In the genomic region with DNA sequence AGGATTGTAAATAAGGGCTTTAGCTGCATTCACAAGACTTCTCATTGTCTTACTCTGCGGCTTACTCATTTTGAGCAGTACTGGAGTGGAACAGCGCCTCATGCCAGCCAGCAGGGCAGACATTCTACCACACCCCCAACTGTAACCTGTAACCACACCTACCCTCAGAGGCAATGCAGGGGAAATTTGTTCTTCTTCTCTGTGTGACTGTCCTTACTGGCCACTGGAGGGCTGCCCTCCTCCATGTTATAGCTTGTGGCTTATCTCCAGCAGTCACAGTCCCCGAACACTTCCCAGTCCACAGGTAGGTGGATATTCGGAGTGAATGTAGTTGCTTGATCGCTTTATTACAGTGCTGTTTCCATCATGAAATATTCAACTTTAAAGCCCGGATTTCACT, we compare ENCODE assay signal across 23 mouse cellular contexts. TPM values are rescaled to one million over a fixed set of nuclear protein-coding genes. Genes with fewer than 3 reads are reported as not detected.
A peak's percentile ranks its signal among the peaks of the same experiment; 100 is the strongest.
DNase-seq lines count a peak whose midpoint lies in the region; ATAC-seq and TF ChIP-seq lines count a peak whose summit lies in the region.
"Had no signal": no experiment of that assay in that cellular context is flagged by ENCODE, and none has a peak within 500 bp of the region (broad histone marks: within the 10 kb centered on the region; RNA-seq: fewer than 3 reads in every experiment).

No protein-coding gene starts in this region.

- no peak overlapping the region for H3K27ac ChIP-seq in forebrain, postnatal 0 days (ENCODE audit: low read depth, low read length)
- H3K27ac ChIP-seq in forebrain, embryonic 13.5 days = no peak overlapping the region
- no peak overlapping the region for H3K27ac ChIP-seq in kidney, embryonic 16.5 days (ENCODE audit: low read length)
- H3K27ac ChIP-seq in kidney, embryonic 15.5 days = no peak overlapping the region
- 0 out of 2 replicates have a peak overlapping the region, but pooled peaks have one; percentile 17 for H3K27ac ChIP-seq in midbrain, embryonic 16.5 days (ENCODE audit: low read length)
- H3K27ac ChIP-seq: heart, embryonic 10.5 days; hindbrain, embryonic 14.5 days; limb, embryonic 10.5 days; neural tube, embryonic 15.5 days; stomach, embryonic 15.5 days had no signal

- no peak overlapping the region for H3K9ac ChIP-seq in forebrain, postnatal 0 days
- no peak overlapping the region for H3K9ac ChIP-seq in forebrain, embryonic 13.5 days
- H3K9ac ChIP-seq in kidney, embryonic 16.5 days (replicated peaks; ENCODE audit: low read length) = no peak overlapping the region
- no peak overlapping the region for H3K9ac ChIP-seq in kidney, embryonic 15.5 days
- H3K9ac ChIP-seq in midbrain, embryonic 16.5 days (ENCODE audit: low read depth, low read length) = no peak overlapping the region
- H3K9ac ChIP-seq: hindbrain, embryonic 14.5 days; neural tube, embryonic 15.5 days; stomach, embryonic 15.5 days had no signal

- WGBS in forebrain, postnatal 0 days = 64% methylated on average over 6 of the region's 6 CpGs
- 78% methylated on average over 6 of the region's 6 CpGs for WGBS in forebrain, embryonic 13.5 days
- WGBS in kidney, embryonic 16.5 days = 63% methylated on average over 6 of the region's 6 CpGs
- WGBS in kidney, embryonic 15.5 days = 68% methylated on average over 6 of the region's 6 CpGs
- 65% methylated on average over 6 of the region's 6 CpGs for WGBS in midbrain, embryonic 16.5 days

- no peak overlapping the region for H3K4me3 ChIP-seq in forebrain, postnatal 0 days (ENCODE audit: low read depth, low read length)
- H3K4me3 ChIP-seq in forebrain, embryonic 13.5 days = no peak overlapping the region
- H3K4me3 ChIP-seq in kidney, embryonic 16.5 days (ENCODE audit: low read length) = no peak overlapping the region
- no peak overlapping the region for H3K4me3 ChIP-seq in kidney, embryonic 15.5 days (replicated peaks)
- H3K4me3 ChIP-seq in midbrain, embryonic 16.5 days (ENCODE audit: low read depth, low read length) = no peak overlapping the region
- H3K4me3 ChIP-seq: heart, embryonic 10.5 days; limb, embryonic 10.5 days; neural tube, embryonic 15.5 days; stomach, embryonic 15.5 days had no signal

- H3K9me3 ChIP-seq in forebrain, postnatal 0 days (ENCODE audit: low read length) = no peaks in the 10 kb centered on the region
- H3K9me3 ChIP-seq in forebrain, embryonic 13.5 days (replicated peaks) = no peaks in the 10 kb centered on the region
- no peaks in the 10 kb centered on the region for H3K9me3 ChIP-seq in kidney, embryonic 16.5 days (ENCODE audit: low read length)
- H3K9me3 ChIP-seq in kidney, embryonic 15.5 days (replicated peaks) = no peaks in the 10 kb centered on the region
- no peaks in the 10 kb centered on the region for H3K9me3 ChIP-seq in midbrain, embryonic 16.5 days (replicated peaks; ENCODE audit: control insufficient read depth, low read length, poor library complexity, severe bottlenecking)
- H3K9me3 ChIP-seq: heart, embryonic 10.5 days; limb, embryonic 10.5 days; neural tube, embryonic 15.5 days; stomach, embryonic 15.5 days had no signal

- no peaks in the 10 kb centered on the region for H3K4me1 ChIP-seq in forebrain, postnatal 0 days (ENCODE audit: insufficient read depth)
- no peaks in the 10 kb centered on the region for H3K4me1 ChIP-seq in forebrain, embryonic 13.5 days
- H3K4me1 ChIP-seq in kidney, embryonic 16.5 days (ENCODE audit: insufficient read depth, low read length) = no peaks in the 10 kb centered on the region
- H3K4me1 ChIP-seq in kidney, embryonic 15.5 days = no peaks in the 10 kb centered on the region
- H3K4me1 ChIP-seq in midbrain, embryonic 16.5 days (ENCODE audit: control insufficient read depth, insufficient read depth, low read length) = no peaks in the 10 kb centered on the region
- H3K4me1 ChIP-seq: heart, embryonic 10.5 days; neural tube, embryonic 15.5 days; stomach, embryonic 15.5 days had no signal

- no peak overlapping the region for H3K4me2 ChIP-seq in forebrain, postnatal 0 days (ENCODE audit: low read depth)
- no peak overlapping the region for H3K4me2 ChIP-seq in forebrain, embryonic 13.5 days
- H3K4me2 ChIP-seq in kidney, embryonic 16.5 days (replicated peaks; ENCODE audit: low read depth, low read length) = no peak overlapping the region
- H3K4me2 ChIP-seq in kidney, embryonic 15.5 days = no peak overlapping the region
- H3K4me2 ChIP-seq in midbrain, embryonic 16.5 days (ENCODE audit: low read length) = no peak overlapping the region
- H3K4me2 ChIP-seq: hindbrain, embryonic 14.5 days; liver, embryonic 11.5 days; neural tube, embryonic 15.5 days; stomach, embryonic 15.5 days had no signal

- H3K27me3 ChIP-seq in forebrain, postnatal 0 days (ENCODE audit: insufficient read depth, low read length) = no peaks in the 10 kb centered on the region
- no peaks in the 10 kb centered on the region for H3K27me3 ChIP-seq in forebrain, embryonic 13.5 days
- H3K27me3 ChIP-seq in kidney, embryonic 16.5 days (ENCODE audit: insufficient read depth, low read length) = no peaks in the 10 kb centered on the region
- no peaks in the 10 kb centered on the region for H3K27me3 ChIP-seq in kidney, embryonic 15.5 days
- no peaks in the 10 kb centered on the region for H3K27me3 ChIP-seq in midbrain, embryonic 16.5 days (ENCODE audit: control insufficient read depth, insufficient read depth, low read depth, low read length)
- H3K27me3 ChIP-seq: neural tube, embryonic 15.5 days; stomach, embryonic 15.5 days had no signal

- no peak for DNase-seq in forebrain, postnatal 0 days
- peak; percentile 41 for DNase-seq in 3T3-L1 (ENCODE audit: low read depth, low spot score)
- no peak for DNase-seq in urinary bladder, adult 2 months (ENCODE audit: low spot score)
- DNase-seq: adrenal gland, postnatal 36 days; cerebellum, adult 2 months; cerebellum, postnatal 36 days; gastrocnemius, postnatal 14 days; kidney, postnatal 10 days; lung, adult 18-20 months had no signal

- no peaks in the 10 kb centered on the region for H3K36me3 ChIP-seq in forebrain, postnatal 0 days (ENCODE audit: insufficient read depth)
- no peaks in the 10 kb centered on the region for H3K36me3 ChIP-seq in forebrain, embryonic 13.5 days (ENCODE audit: poor library complexity, severe bottlenecking)
- no peaks in the 10 kb centered on the region for H3K36me3 ChIP-seq in kidney, embryonic 16.5 days (ENCODE audit: insufficient read depth, low read length)
- H3K36me3 ChIP-seq in kidney, embryonic 15.5 days = no peaks in the 10 kb centered on the region
- no peaks in the 10 kb centered on the region for H3K36me3 ChIP-seq in midbrain, embryonic 16.5 days (ENCODE audit: control insufficient read depth, insufficient read depth, low read length)
- H3K36me3 ChIP-seq: heart, embryonic 10.5 days; limb, embryonic 10.5 days; neural tube, embryonic 15.5 days; stomach, embryonic 15.5 days had no signal

- no peak; the same call in 1 of the 2 replicates for ATAC-seq in forebrain, postnatal 0 days
- ATAC-seq in forebrain, embryonic 13.5 days = no peak
- peak; percentile 54; the same call in 1 of the 2 replicates for ATAC-seq in kidney, embryonic 16.5 days (ENCODE audit: low FRiP score, low TSS enrichment)
- ATAC-seq in kidney, embryonic 15.5 days (replicated peaks; ENCODE audit: low FRiP score) = no peak
- peak; percentile 71 for ATAC-seq in midbrain, embryonic 16.5 days
- ATAC-seq: intestine, embryonic 16.5 days had no signal

- peak; percentile 42 for TF ChIP-seq CTCF in forebrain, postnatal 0 days (IDR thresholded peaks at IDR 0.05; ENCODE audit: low read depth)

RNA-seq across cellular contexts. Expression of a gene that starts 59.6 kb away (rescaled TPM):
- 0.08 and 0.24 TPM in 2 replicates for total RNA-seq in forebrain, postnatal 0 days (2014; rRNA removed)
- 0.13 and 0.27 TPM in 2 replicates for polyA plus RNA-seq in forebrain, postnatal 0 days (2015; fragmentation: Nextera tagmentation; extraction: Ambion mirVana)
- 0.08 and 0.09 TPM in 2 replicates for polyA plus RNA-seq in forebrain, embryonic 13.5 days (2015; fragmentation: Nextera tagmentation; extraction: Ambion mirVana)
- 0.63 and 0.87 TPM in 2 replicates for polyA plus RNA-seq in kidney, embryonic 16.5 days (2015; fragmentation: Nextera tagmentation; extraction: Ambion mirVana)
- polyA plus RNA-seq in kidney, embryonic 15.5 days (2015; fragmentation: Nextera tagmentation; extraction: Ambion mirVana) = 1.2 and 1.5 TPM in 2 replicates
- 0.10 and 0.15 TPM in 2 replicates for polyA plus RNA-seq in midbrain, embryonic 16.5 days (2015; fragmentation: Nextera tagmentation; extraction: Ambion mirVana)
- polyA plus RNA-seq in urinary bladder, adult 2 months (2012; rRNA removed) = 0.93 and 1.0 TPM in 2 replicates
- total RNA-seq: megakaryocyte-erythroid progenitor cell, adult 5-6 weeks; MEL had no signal
- polyA plus RNA-seq: forebrain, embryonic 11.5 days; hindbrain, embryonic 14.5 days had no signal

Comparison
In these comparisons a context has a peak if more than half of its experiments do, and no peak if none do; other contexts are left out.
1. ATAC-seq: peak in kidney, embryonic 16.5 days (single experiment) and midbrain, embryonic 16.5 days (single experiment); none in forebrain, postnatal 0 days (single experiment), forebrain, embryonic 13.5 days (single experiment) and kidney, embryonic 15.5 days (single experiment).